Mouse (Mus musculus) layer of hippocampus, postnatal 14 days (tissue): ENCODE results near the gene Pcp4. TPM values are rescaled to one million over a fixed set of nuclear protein-coding genes. Genes with fewer than 3 reads are reported as not detected.

ENCODE experiments used
- DNase-seq, 2 experiments: peaks; one replicate each; pipeline ENCODE4 v3.0.0; 2021 to 2022; ENCODE audit warnings: low spot score in 2 of 2, mixed read lengths in 1 of 2
- total RNA-seq, 2 experiments: library from RNA; stranded (reverse); gene quantifications; 2 replicates each; pipeline ENCODE4 v1.2.3; 2021

The Pcp4 gene
- total RNA-seq, 2 experiments from 2014 or later = 318 to 373 TPM

DNA sequence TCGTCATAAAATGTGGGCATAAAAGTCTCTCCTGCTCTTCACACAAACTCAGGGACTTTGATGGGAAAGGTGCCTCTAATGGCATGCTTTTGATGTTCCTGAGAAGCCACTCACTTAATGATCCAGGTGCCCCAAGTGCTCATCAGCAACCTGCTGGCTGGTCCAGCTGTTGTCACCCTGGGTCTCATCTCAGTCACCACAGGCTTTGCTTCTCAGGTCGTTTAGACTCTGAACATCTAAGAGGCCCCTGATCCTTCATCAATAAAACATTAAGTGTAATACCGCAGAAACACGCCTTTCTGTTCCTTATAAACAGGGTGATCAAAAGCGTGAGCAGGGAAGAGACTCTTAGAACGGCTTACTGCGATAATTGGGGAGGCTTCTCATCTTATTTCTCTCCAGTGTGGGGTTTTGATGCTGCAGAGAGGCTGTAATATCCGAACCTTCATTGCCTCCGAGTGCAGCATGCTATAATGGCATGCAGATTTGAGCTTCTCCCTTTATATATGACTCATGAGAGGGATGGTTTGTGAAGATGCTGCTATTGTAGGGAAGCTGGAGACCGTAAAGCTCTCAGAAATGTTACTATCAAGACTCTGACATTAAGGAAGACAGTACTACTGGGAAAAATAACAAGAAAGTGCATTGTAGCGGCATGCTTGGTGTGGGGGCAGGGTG lies 19.7 kb downstream of the Pcp4 start:
- no peak for DNase-seq

DNA sequence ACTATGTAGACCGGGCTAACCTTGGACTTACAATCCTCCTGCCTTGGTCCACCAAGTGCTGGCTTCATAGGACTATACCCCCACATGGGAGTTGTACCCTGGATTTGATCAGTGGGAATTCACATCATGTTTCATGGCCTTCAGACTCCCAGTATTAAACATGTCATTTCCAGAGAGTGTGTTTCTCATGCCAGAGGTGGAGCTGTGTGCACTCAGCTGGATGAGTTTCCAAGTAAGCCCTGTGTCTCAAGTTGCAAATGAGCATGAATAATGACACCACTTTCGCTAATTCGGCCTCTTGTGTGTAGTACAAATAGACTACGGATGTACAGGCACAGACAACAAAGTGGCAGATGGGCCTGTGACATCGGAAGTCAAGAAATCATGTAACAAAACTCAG lies 20.6 kb downstream of the Pcp4 start:
- no peak for DNase-seq

GRCm38 (mm10) chr16:96491530-96491929 lies 24.1 kb downstream of the Pcp4 start:
- DNase-seq = peak in 1 of 2 experiments; percentile 37

DNA sequence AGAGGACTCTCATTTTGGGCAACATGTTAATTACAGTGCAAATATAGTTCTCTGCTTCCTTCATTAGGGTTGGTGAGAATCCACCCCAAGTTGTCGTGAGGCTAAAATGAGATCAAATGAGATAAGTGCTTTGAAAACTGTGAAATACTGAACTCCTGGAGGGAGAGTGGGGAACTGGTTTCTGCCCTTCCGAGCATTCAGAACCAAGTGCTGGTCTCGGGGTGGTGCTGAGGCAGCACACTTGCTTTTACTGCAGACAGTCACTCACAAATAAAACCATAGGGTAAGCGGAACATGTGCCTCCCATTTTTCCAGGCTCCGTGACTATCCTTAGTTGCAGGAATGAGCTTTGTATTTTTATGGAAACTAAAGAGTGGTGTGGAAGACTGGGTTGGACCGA lies 26.7 kb downstream of the Pcp4 start:
- no peak for DNase-seq

DNA sequence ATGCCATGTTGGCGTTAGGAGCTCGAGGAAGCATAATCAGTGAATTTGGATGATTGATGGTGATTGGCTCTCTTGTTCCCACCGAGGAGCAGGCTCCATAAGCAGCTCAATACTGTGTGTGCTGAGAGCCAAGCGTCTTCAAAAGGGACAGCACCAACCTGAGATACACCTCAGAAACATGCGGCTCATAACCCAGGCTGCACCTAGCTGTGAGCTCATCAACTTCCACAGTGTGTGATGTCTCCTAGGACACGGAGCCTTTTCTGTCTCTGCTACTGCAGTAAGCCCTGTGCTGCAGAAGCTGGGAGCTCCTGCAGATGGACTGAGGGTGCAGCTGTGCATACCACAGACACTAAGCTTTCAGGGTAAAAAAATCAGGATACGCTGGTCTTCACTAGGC lies 31.5 kb downstream of the Pcp4 start:
- DNase-seq = peak; percentile 26 to 35

- no peak for DNase-seq
Measured at GRCm38 (mm10) chr16:96501241-96501640, 33.8 kb downstream of the Pcp4 start.

DNA sequence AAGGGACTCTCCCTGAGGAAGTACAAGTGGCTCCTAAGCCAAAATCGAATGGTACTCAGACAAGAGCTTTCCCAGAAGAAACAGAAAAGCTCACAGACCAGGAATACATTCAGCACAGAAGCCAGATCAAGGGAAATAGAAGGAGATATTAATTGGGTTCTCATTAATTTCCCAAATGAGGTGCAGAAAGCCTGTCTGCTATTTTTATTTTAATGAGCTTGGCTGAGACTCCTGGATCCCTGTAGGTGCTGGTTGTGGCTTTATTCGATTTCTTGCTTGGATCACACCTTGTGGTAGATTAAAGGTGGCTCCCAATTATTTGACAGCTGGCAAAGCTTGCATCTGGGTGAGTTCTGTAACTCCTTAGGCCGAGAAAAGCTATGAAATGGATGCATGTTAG lies 35.2 kb downstream of the Pcp4 start:
- DNase-seq = no peak

DNA sequence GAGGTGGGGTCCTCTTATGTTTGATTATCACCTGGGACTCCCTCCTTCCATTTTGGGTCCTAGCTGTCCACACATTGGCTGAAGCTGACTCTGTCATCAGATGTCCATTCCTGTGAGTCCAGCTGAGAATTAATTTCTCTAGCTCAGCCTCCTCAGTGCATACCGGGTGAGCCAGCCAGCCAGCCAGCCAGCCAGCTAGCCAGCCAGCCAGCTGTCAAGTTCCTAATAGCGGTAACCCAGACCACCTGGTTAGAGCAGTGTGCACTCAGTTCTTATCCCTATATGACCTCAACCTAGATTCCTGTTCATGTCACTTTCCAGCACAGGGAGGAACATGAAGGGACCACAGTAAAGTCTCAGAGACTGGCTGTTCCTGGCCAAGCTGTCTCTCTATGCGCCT lies 47.1 kb downstream of the Pcp4 start:
- no peak for DNase-seq

GRCm38 (mm10) chr16:96527476-96527875 lies 60.1 kb downstream of the Pcp4 start:
- DNase-seq = no peak

DNA sequence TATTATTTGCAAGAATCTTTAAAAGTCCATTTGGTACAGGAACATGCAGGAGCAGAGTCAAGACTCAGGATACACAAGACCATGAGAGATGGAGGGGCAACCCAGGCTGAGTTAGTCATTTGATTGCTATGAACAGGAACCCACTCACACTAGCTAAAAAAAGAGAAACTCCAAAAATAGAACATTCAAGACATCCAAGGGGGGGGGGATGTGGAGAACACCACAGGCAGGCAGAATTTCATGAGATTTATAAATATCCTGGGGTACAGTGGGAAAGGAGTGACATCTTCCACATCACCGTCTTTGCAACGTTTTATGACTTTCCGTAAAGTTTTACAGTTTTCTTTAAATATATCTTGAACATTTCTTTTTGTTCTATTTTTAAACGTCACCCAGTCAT lies 61.1 kb downstream of the Pcp4 start:
- no peak for DNase-seq

GRCm38 (mm10) chr16:96529896-96530568 lies 62.6 kb downstream of the Pcp4 start:
- DNase-seq = no peak

- DNase-seq = no peak
Measured at GRCm38 (mm10) chr16:96530569-96530898, 63.1 kb downstream of the Pcp4 start.

GRCm38 (mm10) chr16:96531029-96531428 lies 63.6 kb downstream of the Pcp4 start:
- no peak for DNase-seq

DNA sequence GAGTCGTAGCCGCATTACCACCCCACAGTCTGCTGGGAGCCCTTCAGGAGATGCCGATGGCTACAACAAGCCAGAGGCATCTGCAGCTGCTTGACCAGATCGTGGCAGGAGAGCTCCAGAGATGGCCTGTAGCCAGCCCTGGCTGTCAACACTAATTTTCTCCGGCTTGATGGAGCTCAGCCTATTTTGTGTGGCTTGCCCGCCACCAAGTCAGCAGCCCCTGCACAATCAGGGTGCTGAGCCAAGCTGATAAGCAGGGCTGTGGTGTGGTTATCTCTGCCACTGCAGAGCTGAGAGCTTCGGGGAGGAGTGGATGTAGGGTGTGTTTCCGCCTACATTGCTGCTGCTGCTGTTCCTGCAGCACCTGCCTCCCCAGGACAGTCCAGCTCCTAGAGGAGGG lies 66.3 kb downstream of the Pcp4 start:
- no peak for DNase-seq

DNA sequence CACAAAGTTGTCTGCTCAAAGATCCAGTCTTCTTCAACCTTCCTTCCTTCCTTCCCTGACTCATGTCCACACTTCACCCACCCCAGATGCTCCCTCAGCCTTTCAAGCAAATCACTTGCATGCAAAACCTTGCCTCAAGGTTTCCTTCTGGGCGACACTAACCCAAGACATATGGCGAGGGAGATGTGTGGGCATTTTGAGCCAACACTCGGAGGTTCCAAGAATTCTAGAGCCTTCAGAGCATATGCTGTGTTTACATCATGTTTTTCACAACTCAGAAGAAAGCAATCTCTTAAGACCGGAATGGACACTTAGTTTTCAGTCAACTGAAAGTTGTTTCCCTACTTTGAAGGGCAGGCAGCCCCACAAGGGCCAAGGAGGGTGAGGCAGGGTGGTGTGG lies 67.9 kb downstream of the Pcp4 start:
- DNase-seq = no peak

DNA sequence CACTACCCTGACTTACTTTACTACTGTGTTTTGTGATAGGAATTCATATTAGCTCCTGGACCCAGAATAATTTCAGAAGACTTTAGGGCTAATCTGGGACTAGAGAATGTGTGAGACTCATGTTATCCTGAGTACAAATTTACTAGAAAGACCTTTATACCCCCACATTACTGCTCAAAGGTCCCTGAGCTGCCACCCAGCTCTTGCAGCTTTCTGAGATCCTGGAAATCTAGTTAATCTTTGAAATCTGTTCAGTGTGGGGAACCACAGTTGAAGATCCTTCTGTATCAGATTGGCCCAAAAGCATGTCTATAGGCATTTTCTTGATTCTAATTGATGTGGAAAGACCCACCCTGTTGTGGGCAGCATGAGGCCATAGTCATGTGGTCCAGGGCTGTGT lies 69.0 kb downstream of the Pcp4 start:
- no peak for DNase-seq

DNA sequence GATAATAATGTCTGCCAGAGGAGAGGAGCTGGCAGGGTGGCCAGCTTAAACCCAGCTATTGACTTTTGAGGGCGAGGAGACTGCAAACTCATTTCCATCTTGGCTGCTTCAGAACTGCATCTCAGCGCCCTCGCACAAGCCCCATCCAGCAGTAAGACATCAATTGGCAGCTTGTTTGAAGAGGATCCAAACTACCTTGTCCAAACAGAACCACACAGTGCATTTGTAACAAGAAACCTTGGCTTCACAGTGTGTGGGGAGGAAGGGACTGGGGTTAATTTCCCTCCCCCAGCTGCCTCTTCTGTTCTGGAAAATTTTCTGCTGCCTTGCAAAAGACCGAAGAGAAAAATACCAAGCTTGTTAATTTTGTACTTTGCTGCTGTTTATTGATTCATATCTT lies 71.7 kb downstream of the Pcp4 start:
- no peak for DNase-seq

GRCm38 (mm10) chr16:96541056-96541455 lies 73.7 kb downstream of the Pcp4 start:
- DNase-seq = no peak

GRCm38 (mm10) chr16:96552680-96553079 lies 85.3 kb downstream of the Pcp4 start:
- no peak for DNase-seq

DNA sequence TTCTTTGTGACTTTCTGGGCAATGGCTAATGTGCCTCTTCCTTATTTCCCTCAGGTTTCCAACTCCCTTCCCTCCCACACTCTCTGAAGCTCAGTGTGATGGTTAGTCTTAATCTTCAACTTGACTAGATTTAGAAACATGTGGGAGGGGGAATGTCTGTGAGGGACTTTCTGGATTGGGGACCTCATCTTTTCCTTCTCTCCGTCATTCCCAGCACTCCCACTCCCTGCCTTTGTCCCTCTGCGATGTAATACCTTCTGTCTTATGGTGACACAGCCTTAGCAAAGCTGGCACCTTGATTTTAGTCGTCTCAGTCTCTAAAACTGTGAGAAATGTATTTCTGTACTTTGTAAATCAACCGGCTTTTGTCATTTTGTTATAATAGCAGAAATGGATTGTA lies 88.0 kb downstream of the Pcp4 start:
- DNase-seq = no peak

DNA sequence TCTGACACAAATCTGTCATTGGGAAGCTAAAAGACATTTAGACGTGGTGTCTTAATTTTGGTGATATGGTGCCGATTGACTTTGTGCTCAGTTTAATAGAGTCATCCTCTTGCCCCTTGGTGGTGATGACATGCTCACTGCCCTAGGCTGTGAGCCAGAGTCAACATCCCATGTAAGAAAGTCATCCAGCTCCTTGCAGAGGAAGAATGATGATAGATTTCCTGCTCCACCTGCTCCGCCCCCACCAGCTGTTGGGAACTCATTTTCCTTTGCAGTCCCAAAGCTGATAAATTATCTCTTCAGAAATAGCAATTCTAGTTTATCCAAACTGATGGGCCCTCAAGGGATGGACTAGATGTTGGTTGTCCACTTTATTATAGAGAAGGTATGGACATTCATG lies 89.2 kb downstream of the Pcp4 start:
- DNase-seq = no peak

- DNase-seq = no peak
Measured at GRCm38 (mm10) chr16:96558341-96558740, 90.9 kb downstream of the Pcp4 start.

DNA sequence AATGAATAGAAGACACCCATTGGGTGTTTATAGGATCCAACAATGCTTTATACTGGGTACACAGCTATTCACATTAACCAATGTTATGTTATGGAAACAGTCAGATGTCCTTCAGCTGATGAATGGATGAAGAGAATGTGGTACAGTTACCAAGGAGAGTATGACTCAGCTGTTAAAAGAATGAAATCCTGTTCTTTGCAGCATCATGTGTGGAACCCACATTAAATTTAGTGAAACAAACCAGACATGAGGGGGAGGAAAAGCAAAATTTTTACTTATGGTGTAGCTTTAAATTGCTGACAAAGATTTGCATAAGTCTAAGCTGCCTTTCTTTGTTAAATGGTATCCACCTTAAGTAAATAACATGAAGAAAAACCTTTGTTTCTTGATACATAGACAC lies 92.4 kb downstream of the Pcp4 start:
- no peak for DNase-seq
